In the genomic region with DNA sequence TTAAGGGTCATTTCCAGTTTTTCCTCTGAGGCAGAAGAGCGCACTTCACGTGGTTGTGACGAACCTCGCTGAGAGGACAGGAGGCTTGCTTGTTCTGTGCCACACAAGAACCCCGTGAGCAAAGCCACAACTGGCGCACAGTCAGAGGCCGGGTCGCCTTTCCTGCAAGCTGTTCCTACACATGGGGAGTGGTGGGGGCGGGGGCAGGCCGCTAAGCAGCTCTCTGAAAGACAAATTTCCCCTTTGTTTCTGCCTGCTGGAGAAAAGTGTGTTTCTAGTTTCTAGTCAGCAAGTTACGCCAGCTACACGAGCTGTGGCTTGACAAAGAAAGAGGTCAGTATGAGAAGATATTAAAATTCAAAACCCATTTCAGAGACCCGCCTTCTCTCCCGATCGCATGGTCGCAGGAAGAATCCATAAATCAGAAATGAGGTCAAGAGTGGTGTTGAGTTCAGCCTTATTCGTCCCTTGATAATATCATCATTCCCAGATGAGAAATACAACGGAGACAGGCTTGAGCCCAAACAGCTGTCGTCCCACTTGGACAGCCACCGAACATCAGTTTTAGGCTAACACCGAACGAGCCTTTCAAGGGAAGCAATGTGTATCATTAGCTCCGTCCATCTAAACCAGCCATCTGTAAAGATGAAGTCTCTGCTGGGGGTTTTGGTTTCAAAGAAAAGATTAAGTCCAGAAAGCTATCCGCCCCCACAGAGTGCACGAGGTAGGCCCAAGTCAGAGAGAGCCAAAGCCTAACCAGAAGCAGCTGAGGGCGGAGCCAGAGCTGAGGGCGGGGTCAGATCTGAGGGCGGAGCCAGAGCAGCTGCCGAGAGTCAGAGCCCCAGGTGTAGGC, we compare ENCODE assay signal across 7 mouse cellular contexts. TPM values are rescaled to one million over a fixed set of nuclear protein-coding genes. Genes with fewer than 3 reads are reported as not detected.
DNase-seq lines count a peak whose midpoint lies in the region; ATAC-seq and TF ChIP-seq lines count a peak whose summit lies in the region.

No protein-coding gene starts in this region.

- no peaks in the 10 kb centered on the region for H3K79me2 ChIP-seq in macrophage (ENCODE audit: inconsistent target)

- in situ Hi-C loops in ES-E14 (cut with MboI; ENCODE audit: low sequenced_read_pairs in 2 of 2, unreplicated experiment in 2 of 2): no loop called here

- intact Hi-C loops in heart, postnatal 25 days (cut with DNase I): loop anchor here (1.0 kb wide), 1 partner anchor 11 kb away; no protein-coding TSS in a partner anchor

- peaks cover 6 to 10% of the 10 kb centered on the region in 2 experiments for H3K4me1 ChIP-seq in ES-E14 (ENCODE audit: control insufficient read depth in 2 of 2, insufficient read depth in 2 of 2, low read length in 2 of 2, poor library complexity in 1 of 2)
- H3K4me1 ChIP-seq in embryonic facial prominence, embryonic 11.5 days (ENCODE audit: control insufficient read depth, insufficient read depth, low read length): peaks cover 17% of the 10 kb centered on the region
- H3K4me1 ChIP-seq in small intestine, adult 2 months (ENCODE audit: control insufficient read depth, insufficient read depth, insufficient read length, low read length): peaks cover 16% of the 10 kb centered on the region

- H3K27ac ChIP-seq in ES-E14 (ENCODE audit: insufficient read depth, low read depth, low read length, poor library complexity, severe bottlenecking) (peak overlapping the region; percentile 51), macrophage (peak overlapping the region; percentile 79)
- peak overlapping the region; percentile 85 for H3K27ac ChIP-seq in embryonic facial prominence, embryonic 11.5 days (replicated peaks; ENCODE audit: low read depth, low read length)
- H3K27ac ChIP-seq in small intestine, adult 2 months (ENCODE audit: insufficient read depth, low read depth, low read length): peak overlapping the region; percentile 8; the same call in 1 of the 2 replicates

- 29% methylated on average over 29 of the region's 29 CpGs for WGBS in embryonic facial prominence, embryonic 11.5 days
- 26% methylated on average over 29 of the region's 29 CpGs for whole genome bisulfite sequencing in macrophage (ENCODE audit: missing documents)
- 61% methylated on average over 29 of the region's 29 CpGs for WGBS in small intestine, adult 2 months

- H3K36me3 ChIP-seq in ES-E14 (ENCODE audit: control insufficient read depth, insufficient read depth, low read length, poor library complexity, severe bottlenecking) (no peaks in the 10 kb centered on the region), macrophage (ENCODE audit: inconsistent target) (no peaks in the 10 kb centered on the region)
- H3K36me3 ChIP-seq in embryonic facial prominence, embryonic 11.5 days (replicated peaks; ENCODE audit: control insufficient read depth, insufficient read depth, low read depth, low read length): no peaks in the 10 kb centered on the region
- no peaks in the 10 kb centered on the region for H3K36me3 ChIP-seq in small intestine, adult 2 months (ENCODE audit: control insufficient read depth, insufficient read depth, low read length)

- TF ChIP-seq CTCF in small intestine, adult 2 months (IDR thresholded peaks at IDR 0.05; ENCODE audit: extremely low read depth, insufficient read length, insufficient replicate concordance, low read depth, low read length): no peak

- H3K4me3 ChIP-seq in ES-E14 (ENCODE audit: insufficient read depth in 1 of 2, low read depth in 1 of 2, low read length in 2 of 2, poor library complexity in 1 of 2, severe bottlenecking in 1 of 2): peak overlapping the region; percentile 8 to 11
- H3K4me3 ChIP-seq in embryonic facial prominence, embryonic 11.5 days (ENCODE audit: low read depth, low read length): no peak overlapping the region
- H3K4me3 ChIP-seq in macrophage (ENCODE audit: inconsistent target): no peak overlapping the region
- H3K4me3 ChIP-seq in small intestine, adult 2 months (ENCODE audit: low read depth, low read length): no peak overlapping the region

- H3K4me2 ChIP-seq in embryonic facial prominence, embryonic 11.5 days (ENCODE audit: low read depth, low read length): no peak overlapping the region

- DNase-seq in B cell, adult 2 months: peak; percentile 97
- DNase-seq in ES-E14 (ENCODE audit: low read depth, low spot score): peak; percentile 74
- peak; percentile 83 for DNase-seq in embryonic facial prominence, embryonic 11.5 days (ENCODE audit: low spot score)
- peak; percentile 22 for DNase-seq in heart, postnatal 25 days (ENCODE audit: low spot score)
- peak; percentile 23 to 30 for DNase-seq in layer of hippocampus, adult 8-10 months (ENCODE audit: low spot score in 2 of 2)

- H3K9me3 ChIP-seq in ES-E14 (ENCODE audit: control insufficient read depth, insufficient read depth, low read depth, low read length): no peaks in the 10 kb centered on the region
- H3K9me3 ChIP-seq in embryonic facial prominence, embryonic 11.5 days (replicated peaks; ENCODE audit: control insufficient read depth, low read length): no peaks in the 10 kb centered on the region

- no peak for TF ChIP-seq POLR2A in small intestine, adult 2 months (IDR thresholded peaks at IDR 0.05; ENCODE audit: low read depth, low read length)

- peak; percentile 62 for ATAC-seq in embryonic facial prominence, embryonic 11.5 days (replicated peaks; ENCODE audit: insufficient number of reproducible peaks, low FRiP score, low TSS enrichment, low read depth)

- H3K9ac ChIP-seq in ES-E14 (ENCODE audit: insufficient read depth, low read depth, low read length, poor library complexity, severe bottlenecking): peak overlapping the region; percentile 74; the same call in 1 of the 2 replicates
- H3K9ac ChIP-seq in embryonic facial prominence, embryonic 11.5 days (replicated peaks; ENCODE audit: low read length): peak overlapping the region; percentile 25

- no peaks in the 10 kb centered on the region for H3K27me3 ChIP-seq in embryonic facial prominence, embryonic 11.5 days (ENCODE audit: control insufficient read depth, insufficient read depth, low read length)
- no peaks in the 10 kb centered on the region for H3K27me3 ChIP-seq in small intestine, adult 2 months (ENCODE audit: control insufficient read depth, insufficient read depth, low read length)

TF ChIP-seq in ES-E14, 5 proteins besides CTCF, POLR2A, EP300 and RAD21:
- TF ChIP-seq CHD2 (IDR thresholded peaks at IDR 0.05; ENCODE audit: low read depth, low read length): no peak

RNA-seq across cellular contexts. Expression of a gene that starts 30.8 kb away (rescaled TPM):
- total RNA-seq in ES-E14 (2012; rRNA removed): 11.9 and 13.1 TPM in 2 replicates
- polyA plus RNA-seq in embryonic facial prominence, embryonic 11.5 days (2014; fragmentation: Nextera tagmentation; extraction: Ambion mirVana): 20.6 and 21.4 TPM in 2 replicates
- total RNA-seq in heart, postnatal 25 days (2021): 100 to 1,000 TPM; 146 to 157 TPM
- 10 to 100 TPM in 3 of 4 experiments, 1 to 10 TPM in 1; 9.3 to 20.4 (median 15.3) TPM for total RNA-seq in layer of hippocampus, adult 8-10 months (2022)
- 100 to 1,000 TPM in 1 of 26 experiments, 10 to 100 TPM in 19, 1 to 10 TPM in 6; 4.9 to 154 (median 18.5) TPM for total RNA-seq in macrophage (2018; cell fraction: chromatin; rRNA removed)
- total RNA-seq in macrophage (2018; cell fraction: cytosol; rRNA removed): 10 to 100 TPM; 19.5 to 87.4 (median 38.1) TPM
- total RNA-seq in macrophage (2018; cell fraction: nucleus; rRNA removed): 100 to 1,000 TPM in 2 of 26 experiments, 10 to 100 TPM in 24; 14.4 to 130 (median 28.3) TPM
- polyA plus RNA-seq in macrophage (2018): 38.9 to 52.7 TPM (median 40.3 TPM) in 3 replicates
- polyA plus RNA-seq in small intestine, adult 2 months (2012; rRNA removed): 16.5 and 25.8 TPM in 2 replicates

Comparison
In these comparisons a context has a peak if more than half of its experiments do, and no peak if none do; other contexts are left out.
1. DNase-seq: peak in every context shown above with its lines; median percentile 97 in B cell, adult 2 months; 83 in embryonic facial prominence, embryonic 11.5 days; 74 in ES-E14; 26 in layer of hippocampus, adult 8-10 months; 22 in heart, postnatal 25 days.
2. H3K27ac ChIP-seq: peak in every context shown above with its lines; median percentile 85 in embryonic facial prominence, embryonic 11.5 days; 79 in macrophage; 51 in ES-E14; 8 in small intestine, adult 2 months.
3. H3K4me3 ChIP-seq: peak in ES-E14 (2 of 2); none in embryonic facial prominence, embryonic 11.5 days (single experiment), macrophage (single experiment) and small intestine, adult 2 months (single experiment).
4. RNA of a gene that starts 30.8 kb away (total RNA-seq): 146 to 157 TPM in heart, postnatal 25 days; 9.3 to 20.4 TPM in layer of hippocampus, adult 8-10 months and 11.9 to 13.1 TPM in ES-E14; every median in the first group is over 4 times any median in the second.